Mouse (Mus musculus): ENCODE results near the gene Rbm14. TPM values are rescaled to one million over a fixed set of nuclear protein-coding genes. Genes with fewer than 3 reads are reported as not detected.

Gene Rbm14
- total RNA-seq, 2 experiments from 2014 or later, result 16.6 to 17.9 TPM

Other genes with a start within 250 kb of the Rbm14 start
- 1 to 10 TPM; 5.4 to 8.5 TPM for gene Lrfn4, start 196.0 kb downstream of the Rbm14 start, total RNA-seq (2021)
- 10 to 100 TPM in 1 of 2 experiments, 1 to 10 TPM in 1; 9.1 to 10.3 TPM for gene Rce1, start 186.0 kb downstream of the Rbm14 start, total RNA-seq (2021)
- not detected for gene Gm960, start 113.0 kb downstream of the Rbm14 start, total RNA-seq (2021)
- gene Sptbn2, start 100.5 kb downstream of the Rbm14 start, total RNA-seq (2021), result under 1 TPM; 0.22 to 0.98 TPM
- 1 to 10 TPM; 7.8 to 8.6 TPM for gene Rbm4b, start 55.1 kb downstream of the Rbm14 start, total RNA-seq (2021)
- gene Rbm4, start 17.7 kb downstream of the Rbm14 start, total RNA-seq (2021), result 10 to 100 TPM; 38.8 to 43.3 TPM
- gene Gm21992, start within 50 bp of the Rbm14 start, total RNA-seq (2021), result 10 to 100 TPM; 15.4 to 19.4 TPM
- gene Ccs, start 27.7 kb upstream of the Rbm14 start, total RNA-seq (2021), result 10 to 100 TPM; 30.0 to 30.6 TPM
- under 1 TPM in 1 of 2 experiments, not detected in 1; 0.10 TPM for gene Ccdc87, start 27.7 kb upstream of the Rbm14 start, total RNA-seq (2021)
- gene Ctsf, start 43.5 kb upstream of the Rbm14 start, total RNA-seq (2021), result 10 to 100 TPM; 73.4 to 76.3 TPM
- under 1 TPM; 0.42 to 0.49 TPM for gene Actn3, start 66.3 kb upstream of the Rbm14 start, total RNA-seq (2021)
- 1 to 10 TPM; 2.4 to 3.1 TPM for gene Zdhhc24, start 67.0 kb upstream of the Rbm14 start, total RNA-seq (2021)
- gene Bbs1, start 95.0 kb upstream of the Rbm14 start, total RNA-seq (2021), result 1 to 10 TPM; 2.8 to 3.1 TPM
- 10 to 100 TPM; 15.6 to 18.2 TPM for gene Dpp3, start 116.7 kb upstream of the Rbm14 start, total RNA-seq (2021)
- 1 to 10 TPM; 3.5 to 3.8 TPM for gene Peli3, start 131.5 kb upstream of the Rbm14 start, total RNA-seq (2021)
- 10 to 100 TPM; 67.7 to 86.0 TPM for gene Mrpl11, start 150.5 kb upstream of the Rbm14 start, total RNA-seq (2021)
- under 1 TPM in 1 of 2 experiments, not detected in 1; 0.10 TPM for gene Npas4, start 178.7 kb upstream of the Rbm14 start, total RNA-seq (2021)
- 1 to 10 TPM; 6.9 to 8.8 TPM for gene Slc29a2, start 212.2 kb upstream of the Rbm14 start, total RNA-seq (2021)
- 10 to 100 TPM; 46.0 TPM for gene B4gat1, start 227.2 kb upstream of the Rbm14 start, total RNA-seq (2021)
- gene AC124502.3, start 227.3 kb upstream of the Rbm14 start, total RNA-seq (2021), result 1 to 10 TPM in 1 of 2 experiments, under 1 TPM in 1; 0.93 to 2.7 TPM
- gene Brms1, start 229.7 kb upstream of the Rbm14 start, total RNA-seq (2021), result 10 to 100 TPM; 11.8 to 16.2 TPM
- gene Rin1, start 238.8 kb upstream of the Rbm14 start, total RNA-seq (2021), result 1 to 10 TPM; 1.9 to 2.4 TPM